ENCODE assay signal across 17 mouse cellular contexts in genomic region chr10:19441807-19442206, GRCm38 (mm10).
DNase-seq lines count a peak whose midpoint lies in the region; ATAC-seq lines count a peak whose summit lies in the region.
"Had no signal": no experiment of that assay in that cellular context is flagged by ENCODE, and none has a peak within 500 bp of the region (broad histone marks: within the 10 kb centered on the region; RNA-seq: fewer than 3 reads in every experiment).

No protein-coding gene starts in this region.

- H3K4me2 ChIP-seq in hindbrain, embryonic 12.5 days (replicated peaks) = 0 out of 2 replicates have a peak overlapping the region, but pooled peaks have one; percentile 5
- H3K4me2 ChIP-seq in hindbrain, embryonic 16.5 days (ENCODE audit: low read length) = no peak overlapping the region
- H3K4me2 ChIP-seq in midbrain, embryonic 13.5 days (replicated peaks) = 0 out of 2 replicates have a peak overlapping the region, but pooled peaks have one; percentile 11
- H3K4me2 ChIP-seq: limb, embryonic 12.5 days had no signal

- WGBS in hindbrain, embryonic 12.5 days = 16% methylated on average over 12 of the region's 12 CpGs
- 9% methylated on average over 12 of the region's 12 CpGs for WGBS in hindbrain, embryonic 16.5 days
- 6% methylated on average over 12 of the region's 12 CpGs for WGBS in midbrain, embryonic 13.5 days
- 61% methylated on average over 12 of the region's 12 CpGs for WGBS in heart, embryonic 10.5 days

- H3K9ac ChIP-seq in hindbrain, embryonic 12.5 days = no peak overlapping the region
- no peak overlapping the region for H3K9ac ChIP-seq in hindbrain, embryonic 16.5 days (ENCODE audit: low read depth, low read length)
- H3K9ac ChIP-seq in midbrain, embryonic 13.5 days (replicated peaks) = no peak overlapping the region
- H3K9ac ChIP-seq: limb, embryonic 12.5 days; liver, postnatal 0 days had no signal

- no peaks in the 10 kb centered on the region for H3K9me3 ChIP-seq in hindbrain, embryonic 12.5 days (replicated peaks)
- H3K9me3 ChIP-seq in hindbrain, embryonic 16.5 days (ENCODE audit: control insufficient read depth, low read length) = no peaks in the 10 kb centered on the region
- no peaks in the 10 kb centered on the region for H3K9me3 ChIP-seq in midbrain, embryonic 13.5 days
- H3K9me3 ChIP-seq in heart, embryonic 10.5 days = no peaks in the 10 kb centered on the region
- H3K9me3 ChIP-seq: limb, embryonic 12.5 days had no signal

- H3K36me3 ChIP-seq in hindbrain, embryonic 12.5 days = no peaks in the 10 kb centered on the region
- H3K36me3 ChIP-seq in hindbrain, embryonic 16.5 days (ENCODE audit: control insufficient read depth, insufficient read depth, low read length) = no peaks in the 10 kb centered on the region
- H3K36me3 ChIP-seq in midbrain, embryonic 13.5 days = no peaks in the 10 kb centered on the region
- no peaks in the 10 kb centered on the region for H3K36me3 ChIP-seq in heart, embryonic 10.5 days
- H3K36me3 ChIP-seq: limb, embryonic 12.5 days had no signal

- H3K4me1 ChIP-seq in hindbrain, embryonic 12.5 days = peaks cover 8% of the 10 kb centered on the region
- H3K4me1 ChIP-seq in hindbrain, embryonic 16.5 days (ENCODE audit: control insufficient read depth, insufficient read depth, low read depth, low read length) = peaks cover 3% of the 10 kb centered on the region; the same call in 1 of the 2 replicates
- H3K4me1 ChIP-seq in midbrain, embryonic 13.5 days (replicated peaks) = peaks cover 6% of the 10 kb centered on the region; the same call in 1 of the 2 replicates
- H3K4me1 ChIP-seq in heart, embryonic 10.5 days = peaks cover 3% of the 10 kb centered on the region; the same call in 1 of the 2 replicates

- no peak overlapping the region for H3K4me3 ChIP-seq in hindbrain, embryonic 12.5 days
- H3K4me3 ChIP-seq in hindbrain, embryonic 16.5 days (ENCODE audit: low read length) = no peak overlapping the region
- H3K4me3 ChIP-seq in midbrain, embryonic 13.5 days (replicated peaks) = no peak overlapping the region
- no peak overlapping the region for H3K4me3 ChIP-seq in heart, embryonic 10.5 days
- H3K4me3 ChIP-seq: limb, embryonic 12.5 days had no signal

- peaks cover 52% of the 10 kb centered on the region for H3K27me3 ChIP-seq in hindbrain, embryonic 12.5 days
- H3K27me3 ChIP-seq in hindbrain, embryonic 16.5 days (replicated peaks; ENCODE audit: control insufficient read depth, insufficient read depth, low read length) = peaks cover 14% of the 10 kb centered on the region
- H3K27me3 ChIP-seq in midbrain, embryonic 13.5 days = peaks cover 40% of the 10 kb centered on the region
- 0 out of 2 replicates have a peak, but pooled peaks cover 4% of the 10 kb centered on the region for H3K27me3 ChIP-seq in heart, embryonic 10.5 days (ENCODE audit: insufficient read depth, poor library complexity, severe bottlenecking)
- H3K27me3 ChIP-seq: limb, embryonic 12.5 days had no signal

- H3K27ac ChIP-seq in hindbrain, embryonic 12.5 days = no peak overlapping the region
- H3K27ac ChIP-seq in hindbrain, embryonic 16.5 days (ENCODE audit: low read depth, low read length) = no peak overlapping the region
- no peak overlapping the region for H3K27ac ChIP-seq in midbrain, embryonic 13.5 days
- H3K27ac ChIP-seq in heart, embryonic 10.5 days = no peak overlapping the region
- H3K27ac ChIP-seq: limb, embryonic 12.5 days; macrophage had no signal

- DNase-seq in ES-CJ7 (ENCODE audit: low read depth, low spot score) = peak; percentile 46
- DNase-seq in embryo, embryonic 11 days = peak; percentile 53
- DNase-seq in testis, postnatal 10 days (ENCODE audit: low spot score) = no peak
- no peak for DNase-seq in urinary bladder, postnatal 14 days (ENCODE audit: low spot score)
- no peak for DNase-seq in heart, embryonic 10.5 days (ENCODE audit: low spot score)
- DNase-seq: adrenal gland, adult 8-10 months; heart, adult 18-20 months; heart, postnatal 14 days; liver, postnatal 0 days; right cerebral cortex, postnatal 25 days; thymus, postnatal 36 days had no signal

- no peak; the same call in 1 of the 2 replicates for ATAC-seq in hindbrain, embryonic 12.5 days (ENCODE audit: low FRiP score)
- ATAC-seq in hindbrain, embryonic 16.5 days = no peak
- peak; percentile 43; the same call in 1 of the 2 replicates for ATAC-seq in midbrain, embryonic 13.5 days
- ATAC-seq: intestine, postnatal 0 days; liver, postnatal 0 days had no signal

Comparison
In these comparisons a context has a peak if more than half of its experiments do, and no peak if none do; other contexts are left out.
1. DNase-seq: peak in ES-CJ7 (single experiment) and embryo, embryonic 11 days (single experiment); none in testis, postnatal 10 days (single experiment), urinary bladder, postnatal 14 days (single experiment) and heart, embryonic 10.5 days (single experiment).